Mouse (Mus musculus): ENCODE data around the gene Gabpb2. TPM values are rescaled to one million over a fixed set of nuclear protein-coding genes. Genes with fewer than 3 reads are reported as not detected.
"Not testable (repeated sequence)": the region's sequence is repeated elsewhere in the genome, so short reads cannot be mapped to it uniquely, and the experiment has no call there.

Gabpb2 gene
- total and polyA plus RNA-seq, 2 experiments from 2014 or later: 1.6 to 6.5 TPM

GRCm38 (mm10) chr3:95133680-95134101, 84.0 kb downstream of the Gabpb2 start, which contains the start of the genes Scnm1 and Lysmd1:
Gene Scnm1, minus strand, starts transcription at chr3:95134011.
Gene Lysmd1, plus strand, starts transcription at chr3:95134088.
- DNase-seq (ENCODE audit: low spot score) (peak; percentile 97), ATAC-seq (ENCODE audit: low FRiP score) (peak; percentile 92)
- peak within 1 kb of the TSS; percentile 53 for H3K4me3 ChIP-seq (ENCODE audit: low read depth, low read length)
- peaks cover 13% of the 10 kb centered on the region for H3K36me3 ChIP-seq (ENCODE audit: insufficient read depth, low read length)
- under 1% methylated on average over 20 of the region's 20 CpGs for WGBS
- H3K4me2 ChIP-seq (ENCODE audit: low read depth, low read length, poor library complexity, severe bottlenecking): peak within 1 kb of the TSS; percentile 83
- TF ChIP-seq CTCF (IDR thresholded peaks at IDR 0.05): peak; percentile 52
- H3K27ac ChIP-seq (ENCODE audit: low read depth, low read length): peak within 1 kb of the TSS; percentile 60
- no peaks in the 10 kb centered on the region for H3K27me3 ChIP-seq (ENCODE audit: insufficient read depth, low read length)
- H3K9me3 ChIP-seq (ENCODE audit: low read length): no peaks in the 10 kb centered on the region
- peaks cover 6% of the 10 kb centered on the region; the same call in 1 of the 2 replicates for H3K4me1 ChIP-seq (ENCODE audit: insufficient read depth, low read length)
- H3K9ac ChIP-seq (replicated peaks; ENCODE audit: low read length, poor library complexity, severe bottlenecking): peak within 1 kb of the TSS; percentile 74

DNA sequence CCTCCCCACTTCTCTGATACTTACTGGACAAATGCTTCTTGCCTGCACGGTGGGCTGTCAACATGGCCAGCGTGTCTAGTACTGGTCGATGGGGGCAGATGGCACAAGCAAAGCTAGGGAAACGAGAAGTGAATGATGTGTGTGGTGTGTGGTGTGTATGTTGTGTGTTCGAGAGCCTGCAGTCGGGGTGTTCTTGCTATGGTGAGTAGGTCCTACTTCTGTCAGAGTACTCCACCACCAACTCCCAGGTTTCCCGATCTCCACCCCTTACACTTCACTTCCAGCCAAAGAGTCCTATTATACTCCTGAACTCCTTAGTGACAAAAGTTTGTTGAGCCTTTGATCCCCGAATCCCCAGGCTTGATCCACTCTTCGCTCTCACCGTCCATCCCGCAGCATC, 84.5 kb downstream of the Gabpb2 start:
- Histone ChIP-seq H3K36me3 (ENCODE audit: insufficient read depth, low read length) (peaks cover 13% of the 10 kb centered on the region), H3K4me3 (ENCODE audit: low read depth, low read length) (peak overlapping the region; percentile 53), H3K4me2 (ENCODE audit: low read depth, low read length, poor library complexity, severe bottlenecking) (peak overlapping the region; percentile 83), H3K27ac (ENCODE audit: low read depth, low read length) (peak overlapping the region; percentile 60), H3K9me3 (ENCODE audit: low read length) (no peaks in the 10 kb centered on the region), H3K27me3 (ENCODE audit: insufficient read depth, low read length) (no peaks in the 10 kb centered on the region), H3K9ac (replicated peaks; ENCODE audit: low read length, poor library complexity, severe bottlenecking) (peak overlapping the region; percentile 74), H3K4me1 (ENCODE audit: insufficient read depth, low read length) (peaks cover 6% of the 10 kb centered on the region; the same call in 1 of the 2 replicates)
- 61% methylated on average over 11 of the region's 11 CpGs for WGBS
- ATAC-seq (ENCODE audit: low FRiP score) (no peak), DNase-seq (ENCODE audit: low spot score) (no peak)
- TF ChIP-seq CTCF (IDR thresholded peaks at IDR 0.05): no peak

- not testable (repeated sequence) for H3K27me3 ChIP-seq (ENCODE audit: insufficient read depth, low read length); DNase-seq (ENCODE audit: low spot score); H3K4me3 ChIP-seq (ENCODE audit: low read depth, low read length); H3K4me2 ChIP-seq (ENCODE audit: low read depth, low read length, poor library complexity, severe bottlenecking); H3K9ac ChIP-seq (replicated peaks; ENCODE audit: low read length, poor library complexity, severe bottlenecking); ATAC-seq (ENCODE audit: low FRiP score); H3K4me1 ChIP-seq (ENCODE audit: insufficient read depth, low read length); H3K9me3 ChIP-seq (ENCODE audit: low read length); H3K27ac ChIP-seq (ENCODE audit: low read depth, low read length)
- peaks cover 13% of the 10 kb centered on the region for H3K36me3 ChIP-seq (ENCODE audit: insufficient read depth, low read length)
- peak; percentile 40 for TF ChIP-seq CTCF (IDR thresholded peaks at IDR 0.05)
- WGBS: 88% methylated on average over 2 of the region's 2 CpGs
These were observed 85.3 kb downstream of the Gabpb2 start for GRCm38 (mm10) chr3:95132389-95132788.

Small RNAs within 50 kb of the gene (microRNA-seq; reads per million reads assigned to microRNA genes)
- gene Mir8099-1 (ENCODE audit: borderline number of aligned reads): not detected

Other genes with a start within 250 kb of the Gabpb2 start
- gene Pi4kb, start 243.2 kb downstream of the Gabpb2 start, total RNA-seq (2014; rRNA removed): 55.0 and 60.7 TPM in 2 replicates
- gene Pi4kb, start 243.2 kb downstream of the Gabpb2 start, polyA plus RNA-seq (2015; fragmentation: Nextera tagmentation; extraction: Ambion mirVana): 21.0 and 24.3 TPM in 2 replicates
- 25.7 and 30.0 TPM in 2 replicates for gene Zfp687, start 202.5 kb downstream of the Gabpb2 start, total RNA-seq (2014; rRNA removed)
- gene Zfp687, start 202.5 kb downstream of the Gabpb2 start, polyA plus RNA-seq (2015; fragmentation: Nextera tagmentation; extraction: Ambion mirVana): 13.3 and 15.6 TPM in 2 replicates
- 179 and 200 TPM in 2 replicates for gene Psmd4, start 175.3 kb downstream of the Gabpb2 start, total RNA-seq (2014; rRNA removed)
- 262 and 267 TPM in 2 replicates for gene Psmd4, start 175.3 kb downstream of the Gabpb2 start, polyA plus RNA-seq (2015; fragmentation: Nextera tagmentation; extraction: Ambion mirVana)
- 20.1 and 21.6 TPM in 2 replicates for gene Pip5k1a, start 111.0 kb downstream of the Gabpb2 start, total RNA-seq (2014; rRNA removed)
- gene Pip5k1a, start 111.0 kb downstream of the Gabpb2 start, polyA plus RNA-seq (2015; fragmentation: Nextera tagmentation; extraction: Ambion mirVana): 12.9 and 13.3 TPM in 2 replicates
- 69.6 and 84.7 TPM in 2 replicates for gene Vps72, start 106.9 kb downstream of the Gabpb2 start, total RNA-seq (2014; rRNA removed)
- gene Vps72, start 106.9 kb downstream of the Gabpb2 start, polyA plus RNA-seq (2015; fragmentation: Nextera tagmentation; extraction: Ambion mirVana): 131 and 136 TPM in 2 replicates
- gene Tmod4, start 93.4 kb downstream of the Gabpb2 start, total RNA-seq (2014; rRNA removed): not detected in 2 replicates
- gene Tmod4, start 93.4 kb downstream of the Gabpb2 start, polyA plus RNA-seq (2015; fragmentation: Nextera tagmentation; extraction: Ambion mirVana): 0.41 and 0.49 TPM in 2 replicates
- 47.6 and 60.4 TPM in 2 replicates for gene Scnm1, start 83.9 kb downstream of the Gabpb2 start, total RNA-seq (2014; rRNA removed)
- 69.6 and 82.7 TPM in 2 replicates for gene Scnm1, start 83.9 kb downstream of the Gabpb2 start, polyA plus RNA-seq (2015; fragmentation: Nextera tagmentation; extraction: Ambion mirVana)
- 35.3 and 42.2 TPM in 2 replicates for gene Lysmd1, start 83.8 kb downstream of the Gabpb2 start, total RNA-seq (2014; rRNA removed)
- gene Lysmd1, start 83.8 kb downstream of the Gabpb2 start, polyA plus RNA-seq (2015; fragmentation: Nextera tagmentation; extraction: Ambion mirVana): 50.9 and 51.9 TPM in 2 replicates
- 0.93 and 1.2 TPM in 2 replicates for gene Tnfaip8l2, start 75.6 kb downstream of the Gabpb2 start, total RNA-seq (2014; rRNA removed)
- gene Tnfaip8l2, start 75.6 kb downstream of the Gabpb2 start, polyA plus RNA-seq (2015; fragmentation: Nextera tagmentation; extraction: Ambion mirVana): 2.2 and 2.8 TPM in 2 replicates
- 126 and 148 TPM in 2 replicates for gene Sema6c, start 57.5 kb downstream of the Gabpb2 start, total RNA-seq (2014; rRNA removed)
- 17.1 and 18.4 TPM in 2 replicates for gene Sema6c, start 57.5 kb downstream of the Gabpb2 start, polyA plus RNA-seq (2015; fragmentation: Nextera tagmentation; extraction: Ambion mirVana)
- gene Cdc42se1, start 10.8 kb upstream of the Gabpb2 start, total RNA-seq (2014; rRNA removed): 35.0 and 54.7 TPM in 2 replicates
- 40.9 and 41.4 TPM in 2 replicates for gene Cdc42se1, start 10.8 kb upstream of the Gabpb2 start, polyA plus RNA-seq (2015; fragmentation: Nextera tagmentation; extraction: Ambion mirVana)
- gene Mllt11, start 14.3 kb upstream of the Gabpb2 start, total RNA-seq (2014; rRNA removed): 301 and 367 TPM in 2 replicates
- gene Mllt11, start 14.3 kb upstream of the Gabpb2 start, polyA plus RNA-seq (2015; fragmentation: Nextera tagmentation; extraction: Ambion mirVana): 738 and 774 TPM in 2 replicates
- gene Gm128, start 23.7 kb upstream of the Gabpb2 start, total RNA-seq (2014; rRNA removed): 0.24 and 0.49 TPM in 2 replicates
- gene Gm128, start 23.7 kb upstream of the Gabpb2 start, polyA plus RNA-seq (2015; fragmentation: Nextera tagmentation; extraction: Ambion mirVana): 0.19 and 0.27 TPM in 2 replicates
- not detected in 2 replicates for gene Bnipl, start 33.3 kb upstream of the Gabpb2 start, total RNA-seq (2014; rRNA removed)
- gene Bnipl, start 33.3 kb upstream of the Gabpb2 start, polyA plus RNA-seq (2015; fragmentation: Nextera tagmentation; extraction: Ambion mirVana): not detected in 2 replicates
- gene Mindy1, start 63.4 kb upstream of the Gabpb2 start, total RNA-seq (2014; rRNA removed): 36.5 and 37.1 TPM in 2 replicates
- gene Mindy1, start 63.4 kb upstream of the Gabpb2 start, polyA plus RNA-seq (2015; fragmentation: Nextera tagmentation; extraction: Ambion mirVana): 34.8 and 36.5 TPM in 2 replicates
- gene Prune1, start 64.2 kb upstream of the Gabpb2 start, total RNA-seq (2014; rRNA removed): 78.9 and 93.8 TPM in 2 replicates
- gene Prune1, start 64.2 kb upstream of the Gabpb2 start, polyA plus RNA-seq (2015; fragmentation: Nextera tagmentation; extraction: Ambion mirVana): 77.3 and 84.0 TPM in 2 replicates
- 0.27 TPM in 1 of 2 replicates, not detected in the other for gene Anxa9, start 89.3 kb upstream of the Gabpb2 start, total RNA-seq (2014; rRNA removed)
- 0.32 TPM in 2 replicates for gene Anxa9, start 89.3 kb upstream of the Gabpb2 start, polyA plus RNA-seq (2015; fragmentation: Nextera tagmentation; extraction: Ambion mirVana)
- 58.5 and 62.7 TPM in 2 replicates for gene Cers2, start 96.9 kb upstream of the Gabpb2 start, total RNA-seq (2014; rRNA removed)
- gene Cers2, start 96.9 kb upstream of the Gabpb2 start, polyA plus RNA-seq (2015; fragmentation: Nextera tagmentation; extraction: Ambion mirVana): 82.5 and 83.9 TPM in 2 replicates
- 44.4 and 46.2 TPM in 2 replicates for gene Setdb1, start 139.3 kb upstream of the Gabpb2 start, total RNA-seq (2014; rRNA removed)
- gene Setdb1, start 139.3 kb upstream of the Gabpb2 start, polyA plus RNA-seq (2015; fragmentation: Nextera tagmentation; extraction: Ambion mirVana): 27.4 and 28.4 TPM in 2 replicates
- gene 4930558C23Rik, start 184.9 kb upstream of the Gabpb2 start, total RNA-seq (2014; rRNA removed): not detected in 2 replicates
- not detected in 2 replicates for gene 4930558C23Rik, start 184.9 kb upstream of the Gabpb2 start, polyA plus RNA-seq (2015; fragmentation: Nextera tagmentation; extraction: Ambion mirVana)
- gene Arnt, start 216.5 kb upstream of the Gabpb2 start, total RNA-seq (2014; rRNA removed): 12.4 and 25.7 TPM in 2 replicates
- 6.9 and 8.7 TPM in 2 replicates for gene Arnt, start 216.5 kb upstream of the Gabpb2 start, polyA plus RNA-seq (2015; fragmentation: Nextera tagmentation; extraction: Ambion mirVana)